Mouse (Mus musculus) CH12.LX (cell line): Measurements from ENCODE around the gene Msantd2. TPM values are rescaled to one million over a fixed set of nuclear protein-coding genes. Genes with fewer than 3 reads are reported as not detected.

Experiments used
- DNase-seq: peaks from one replicate; pipeline ENCODE4 v3.0.0-alpha.2; 2013; ENCODE audit errors: extremely low read depth
- H3K27ac ChIP-seq: 2 replicates; pipeline ENCODE4 v1.5.1; 2012; ENCODE audit warnings: low read depth, mild to moderate bottlenecking, control low read depth, moderate library complexity; ENCODE audit not compliant: insufficient read depth
- H3K27me3 ChIP-seq: replicated peaks from 2 replicates; pipeline ENCODE3; 2012; ENCODE audit warnings: inconsistent platforms
- H3K36me3 ChIP-seq, 2 experiments: replicated peaks in 1 of 2; 2 replicates each; pipeline versions ENCODE3 to v1.6.1; 2012; ENCODE audit warnings: inconsistent platforms in 1 of 2, low read length in 1 of 2, mild to moderate bottlenecking in 1 of 2, mixed read lengths in 1 of 2, moderate library complexity in 1 of 2; ENCODE audit not compliant: control insufficient read depth in 1 of 2, insufficient read depth in 1 of 2
- H3K4me1 ChIP-seq, 2 experiments: 2 replicates each; pipeline ENCODE4 v1.6.1; 2012; ENCODE audit warnings: inconsistent platforms in 1 of 2, moderate library complexity in 1 of 2; ENCODE audit not compliant: insufficient read depth in 2 of 2, control insufficient read depth in 1 of 2
- H3K4me2 ChIP-seq: 2 replicates; pipeline ENCODE4 v1.6.1; 2012; ENCODE audit warnings: low read depth, mild to moderate bottlenecking, control low read depth; ENCODE audit not compliant: poor library complexity, insufficient read depth, severe bottlenecking
- H3K4me3 ChIP-seq, 3 experiments: fragments of 150-350 bp in 1 of 3; sonication (generic) in 1 of 3; replicated peaks in 1 of 3; 2 replicates each; pipeline versions ENCODE3 to v1.5.1; 2011 to 2012; ENCODE audit warnings: low read depth in 2 of 3, low read length in 2 of 3, mild to moderate bottlenecking in 2 of 3, moderate library complexity in 2 of 3, control low read depth in 1 of 3, improper control_type of control experiment in 1 of 3, inconsistent platforms in 1 of 3, mixed read lengths in 1 of 3; ENCODE audit not compliant: poor library complexity in 1 of 3
- H3K79me2 ChIP-seq: replicated peaks from 2 replicates; pipeline ENCODE4 v1.6.1; 2012; ENCODE audit warnings: mild to moderate bottlenecking, moderate library complexity; ENCODE audit not compliant: control insufficient read depth, poor library complexity, insufficient read depth, severe bottlenecking; ENCODE audit errors: extremely low read depth
- H3K9ac ChIP-seq: 2 replicates; pipeline ENCODE4 v1.6.1; 2012; ENCODE audit warnings: low read depth, mild to moderate bottlenecking, control low read depth, moderate library complexity; ENCODE audit not compliant: insufficient read depth
- H3K9me3 ChIP-seq: replicated peaks from 2 replicates; pipeline ENCODE3; 2012; ENCODE audit warnings: low read length, inconsistent platforms, mixed read lengths
- CHD1 ChIP-seq: IDR thresholded peaks from 2 replicates; pipeline ENCODE4 v1.6.1; 2012; ENCODE audit warnings: low read depth, low read length, improper control_type of control experiment, inconsistent platforms
- E2F4 ChIP-seq: IDR thresholded peaks from 2 replicates; pipeline ENCODE4 v1.6.1; 2011; ENCODE audit warnings: low read depth, low read length, improper control_type of control experiment; ENCODE audit not compliant: insufficient replicate concordance
- EP300 ChIP-seq: IDR thresholded peaks from 2 replicates; pipeline ENCODE4 v1.6.1; 2011; ENCODE audit warnings: low read length, improper control_type of control experiment
- GABPA ChIP-seq: IDR thresholded peaks from 2 replicates; pipeline ENCODE4 v1.6.1; 2012; ENCODE audit warnings: low read depth, low read length, improper control_type of control experiment, inconsistent platforms; ENCODE audit not compliant: insufficient replicate concordance
- JUN ChIP-seq: IDR thresholded peaks from 2 replicates; pipeline ENCODE4 v1.6.1; 2011; ENCODE audit warnings: low read depth, mild to moderate bottlenecking, low read length, improper control_type of control experiment, moderate library complexity; ENCODE audit not compliant: insufficient read depth
- MAFK ChIP-seq: IDR thresholded peaks from 2 replicates; pipeline ENCODE4 v1.6.1; 2011; ENCODE audit warnings: low read length, improper control_type of control experiment; ENCODE audit not compliant: insufficient replicate concordance
- MXI1 ChIP-seq: IDR thresholded peaks from 2 replicates; pipeline ENCODE4 v1.6.1; 2011; ENCODE audit warnings: mild to moderate bottlenecking, low read depth, low read length, improper control_type of control experiment
- POLR2AphosphoS2 ChIP-seq: IDR thresholded peaks from 2 replicates; pipeline ENCODE4 v1.6.1; 2011; ENCODE audit warnings: low read depth, low read length, improper control_type of control experiment
- TBP ChIP-seq: conservative IDR thresholded peaks from 2 replicates; pipeline ENCODE4 v1.6.1; 2011; ENCODE audit warnings: low read depth, low read length, improper control_type of control experiment
- USF2 ChIP-seq: conservative IDR thresholded peaks from 2 replicates; pipeline ENCODE4 v1.6.1; 2011; ENCODE audit warnings: low read depth, low read length, improper control_type of control experiment
- ZC3H11A ChIP-seq: IDR thresholded peaks from 2 replicates; pipeline ENCODE4 v1.6.1; 2012; ENCODE audit warnings: low read depth, mild to moderate bottlenecking, inconsistent platforms, low read length, improper control_type of control experiment
- dilution Hi-C: fragments of 300-500 bp; cut with MboI; formaldehyde crosslinking; loops from 2 replicates; pipeline ENCODE4 v1.14.3; 2020; ENCODE audit warnings: low sequenced_read_pairs; ENCODE audit not compliant: extremely low pct_unique_long_range_greater_than_20kb, extremely low pct_ligation_motif_present
- in situ Hi-C: fragments of 300-500 bp; cut with MboI; formaldehyde crosslinking; loops from 3 replicates; pipeline ENCODE4 v1.14.3; 2019; ENCODE audit warnings: low sequenced_read_pairs, low pct_ligation_motif_present, low pct_unique_long_range_greater_than_20kb, mixed read lengths
- polyA plus RNA-seq: library from polyadenylated mRNA; unstranded; fragments of >175 nt; gene quantifications from 2 replicates; pipeline ENCODE4 v1.2.1, GENCODE M21; 2012; ENCODE audit warnings: low read depth; ENCODE audit not compliant: insufficient read length
- total RNA-seq, 2 experiments: library from RNA; depleted of rRNA; stranded (reverse); fragments of 300-350 nt in 1 of 2; fragments of >200 nt in 1 of 2; gene quantifications; 2 replicates each; pipeline ENCODE4 v1.2.3; 2012 to 2014

The Msantd2 gene
- total and polyA plus RNA-seq, 3 experiments = 11.9 to 16.8 (median 13.8) TPM

DNA sequence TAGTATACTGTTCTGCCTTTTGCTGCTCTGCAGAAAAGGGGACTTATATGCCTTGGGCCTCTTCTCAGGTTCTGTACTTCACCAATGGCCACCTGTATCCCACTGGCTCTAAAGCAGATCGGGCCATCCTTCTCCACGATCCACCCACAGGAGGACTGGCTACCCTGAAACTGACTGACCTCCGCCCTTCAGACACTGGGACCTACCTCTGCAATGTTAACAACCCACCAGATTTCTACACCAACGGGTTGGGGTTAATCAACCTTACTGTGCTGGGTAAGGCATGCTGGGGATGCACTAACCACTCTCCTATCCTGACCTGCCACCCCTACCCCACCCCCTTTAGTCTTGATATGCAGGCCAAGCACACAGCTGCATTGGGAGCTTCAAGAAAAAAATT lies 51.1 kb downstream of the Msantd2 start:
- no peak overlapping the region for H3K9ac ChIP-seq
- in situ Hi-C loops = loop anchor here (10.0 kb wide), 2 partner anchors 85 to 115 kb away; no protein-coding TSS in a partner anchor
- no peaks in the 10 kb centered on the region for H3K79me2 ChIP-seq
- H3K4me3 ChIP-seq = no peak overlapping the region
- peaks cover under 1 to 15% of the 10 kb centered on the region in 2 experiments for H3K4me1 ChIP-seq
- no peak for DNase-seq
- TF ChIP-seq CHD1 (no peak), E2F4 (no peak), EP300 (no peak)
- H3K4me2 ChIP-seq = no peak overlapping the region
- no peaks in the 10 kb centered on the region for H3K27me3 ChIP-seq
- no peaks in the 10 kb centered on the region for H3K9me3 ChIP-seq
- dilution Hi-C loops = no loop called here
- H3K36me3 ChIP-seq = no peaks in the 10 kb centered on the region
- no peak overlapping the region for H3K27ac ChIP-seq

DNA sequence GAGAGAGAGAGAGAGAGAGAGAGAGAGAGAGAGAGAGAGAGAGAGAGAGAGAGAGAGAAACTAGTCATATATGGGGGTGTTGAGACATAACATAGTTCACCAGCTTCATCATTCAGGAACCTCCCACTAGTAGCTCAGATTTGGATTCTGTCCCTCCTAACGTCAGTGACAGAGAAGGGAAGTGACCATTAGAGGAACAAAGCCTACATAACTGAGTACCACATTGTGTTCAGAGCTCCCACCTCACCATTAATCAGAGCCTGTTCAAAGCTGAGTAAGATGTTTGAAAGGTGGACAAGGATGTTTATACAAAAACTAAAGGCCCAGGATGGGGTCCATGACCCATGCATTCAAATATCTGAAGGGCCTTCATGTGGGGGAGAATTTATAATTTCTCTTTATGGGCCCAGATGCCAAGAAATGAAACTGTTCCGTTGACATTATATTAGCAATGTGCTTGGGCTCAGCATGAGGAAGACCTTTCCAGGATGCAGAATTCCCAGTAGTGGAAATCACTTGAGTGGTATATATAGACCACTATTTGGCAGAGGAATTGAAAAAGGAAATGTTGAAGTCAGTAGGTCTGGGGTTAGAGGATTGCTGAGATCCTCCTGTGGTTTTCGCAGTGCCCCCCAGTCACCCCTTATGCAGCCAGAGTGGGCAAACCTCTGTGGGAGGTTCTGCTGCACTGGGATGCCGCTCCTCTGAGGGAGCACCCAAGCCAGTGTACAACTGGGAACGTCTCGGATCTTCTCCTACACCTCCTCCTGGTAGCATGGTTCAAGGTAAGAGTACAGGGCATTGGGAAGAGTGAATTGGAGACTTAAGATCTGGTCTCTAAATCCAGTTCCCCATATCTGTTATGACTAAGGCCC lies 51.8 kb downstream of the Msantd2 start:
- Histone ChIP-seq H3K79me2 (no peaks in the 10 kb centered on the region), H3K9me3 (no peaks in the 10 kb centered on the region), H3K9ac (no peak overlapping the region), H3K4me3 (no peak overlapping the region), H3K27me3 (no peaks in the 10 kb centered on the region), H3K27ac (no peak overlapping the region), H3K36me3 (no peaks in the 10 kb centered on the region), H3K4me2 (no peak overlapping the region), H3K4me1 (peaks cover 5 to 20% of the 10 kb centered on the region in 2 experiments)
- no peak for TF ChIP-seq E2F4
- no peak for TF ChIP-seq JUN
- TF ChIP-seq TBP = no peak
- no peak for TF ChIP-seq ZC3H11A
- TF ChIP-seq GABPA = no peak
- TF ChIP-seq POLR2AphosphoS2 = no peak
- in situ Hi-C loops = loop anchor here (10.0 kb wide), 2 partner anchors 84 to 116 kb away; no protein-coding TSS in a partner anchor
- DNase-seq = no peak
- dilution Hi-C loops = no loop called here

DNA sequence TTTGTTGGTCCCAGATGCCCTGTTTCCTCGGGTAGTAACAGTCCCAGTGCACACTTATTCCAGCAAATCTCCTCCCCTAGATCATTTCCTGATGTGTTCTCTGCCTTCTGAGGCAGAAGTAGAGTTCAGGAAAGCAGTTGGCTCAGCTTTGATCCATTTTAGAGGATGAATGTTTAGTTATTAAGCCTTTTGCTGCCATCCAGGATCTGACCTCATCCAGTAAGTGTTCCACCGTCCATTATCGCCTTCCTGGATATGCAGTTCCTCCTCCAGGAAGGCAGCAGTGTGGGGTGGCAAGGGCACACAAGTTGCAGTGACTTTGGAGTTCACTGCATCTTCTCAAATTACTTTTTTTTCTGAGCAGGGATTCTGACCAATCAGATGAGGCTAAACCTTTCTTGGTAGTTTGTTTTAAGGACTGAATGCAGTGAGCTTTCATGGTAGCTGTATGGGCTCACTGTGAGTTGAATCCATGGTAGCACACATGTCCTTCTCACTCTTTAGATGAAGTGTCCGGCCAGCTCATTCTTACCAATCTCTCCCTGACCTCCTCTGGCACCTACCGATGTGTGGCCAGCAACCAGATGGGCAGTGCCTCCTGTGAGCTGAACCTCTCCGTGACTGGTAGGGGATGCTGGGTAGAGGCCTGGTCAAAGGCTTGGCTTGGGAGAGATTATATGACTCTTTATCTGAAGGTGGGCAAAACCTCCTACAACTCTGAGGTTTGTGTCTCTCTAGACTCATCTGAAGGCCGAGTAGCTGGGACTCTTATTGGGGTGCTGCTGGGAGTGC lies 52.9 kb downstream of the Msantd2 start:
- Histone ChIP-seq H3K9ac (no peak overlapping the region), H3K27ac (no peak overlapping the region), H3K9me3 (no peaks in the 10 kb centered on the region), H3K4me1 (peaks cover 5 to 20% of the 10 kb centered on the region in 2 experiments), H3K79me2 (no peaks in the 10 kb centered on the region), H3K36me3 (no peaks in the 10 kb centered on the region), H3K4me3 (no peak overlapping the region), H3K4me2 (no peak overlapping the region), H3K27me3 (no peaks in the 10 kb centered on the region)
- in situ Hi-C loops = loop anchor here (10.0 kb wide), 2 partner anchors 83 to 117 kb away; no protein-coding TSS in a partner anchor
- dilution Hi-C loops = no loop called here
- no peak for TF ChIP-seq USF2
- TF ChIP-seq MAFK = no peak
- TF ChIP-seq MXI1 = no peak
- TF ChIP-seq EP300 = no peak
- DNase-seq = no peak
